Mouse (Mus musculus) heart, embryonic 11.5 days (tissue): ENCODE results near the gene Zdbf2. TPM values are rescaled to one million over a fixed set of nuclear protein-coding genes. Genes with fewer than 3 reads are reported as not detected.

Source experiments
- ATAC-seq: fragments of 200-750 bp; cut with Nextera tagmentation; replicated peaks from 2 replicates; pipeline ENCODE4 v1.8.0; 2017; ENCODE audit warnings: moderate library complexity; ENCODE audit not compliant: insufficient number of reproducible peaks, low FRiP score, low TSS enrichment
- H3K27ac ChIP-seq: fragments of 300-500 bp; sonication (generic); 2 replicates; pipeline ENCODE4 v1.5.1; 2014; ENCODE audit warnings: mild to moderate bottlenecking, low read depth, low read length
- H3K27me3 ChIP-seq: fragments of 300-500 bp; sonication (generic); 2 replicates; pipeline ENCODE4 v1.6.1; 2014; ENCODE audit warnings: mild to moderate bottlenecking, low read length, mixed read lengths; ENCODE audit not compliant: control insufficient read depth, insufficient read depth
- H3K36me3 ChIP-seq: fragments of 300-500 bp; sonication (generic); 2 replicates; pipeline ENCODE4 v1.6.1; 2014; ENCODE audit warnings: mild to moderate bottlenecking, low read length, moderate library complexity, mixed read lengths; ENCODE audit not compliant: control insufficient read depth, insufficient read depth
- H3K4me1 ChIP-seq: fragments of 300-500 bp; sonication (generic); 2 replicates; pipeline ENCODE4 v1.6.1; 2014; ENCODE audit warnings: low read length; ENCODE audit not compliant: control insufficient read depth, insufficient read depth
- H3K4me2 ChIP-seq: fragments of 300-500 bp; sonication (generic); 2 replicates; pipeline ENCODE4 v1.6.1; 2014; ENCODE audit warnings: mild to moderate bottlenecking, moderate library complexity
- H3K4me3 ChIP-seq: fragments of 300-500 bp; sonication (generic); 2 replicates; pipeline ENCODE4 v1.5.1; 2014; ENCODE audit warnings: low read depth, low read length
- H3K9ac ChIP-seq: fragments of 300-500 bp; sonication (generic); 2 replicates; pipeline ENCODE4 v1.6.1; 2014; ENCODE audit warnings: mild to moderate bottlenecking, low read depth, low read length, moderate library complexity
- H3K9me3 ChIP-seq: fragments of 300-500 bp; sonication (generic); replicated peaks from 2 replicates; pipeline ENCODE4 v1.6.1; 2016; ENCODE audit warnings: low read length; ENCODE audit not compliant: control insufficient read depth
- WGBS: fragments of 180-500 bp; shearing (Covaris S2); extraction: QIAGEN DNeasy Blood & Tissue Kit; methylation state at CpG from one replicate; pipeline ENCODE4 v1.1.7; 2014; ENCODE audit not compliant: insufficient replicate concordance; 5-methylcytosine and 5-hydroxymethylcytosine counted together
- polyA plus RNA-seq: library from polyadenylated mRNA; unstranded; fragments of >200 nt; fragmentation: Nextera tagmentation; extraction: Ambion mirVana; gene quantifications from 2 replicates; pipeline ENCODE4 v1.2.1, GENCODE M21; 2014

Gene Zdbf2
- polyA plus RNA-seq, 1 experiment from 2014 or later: 9.8 TPM

DNA sequence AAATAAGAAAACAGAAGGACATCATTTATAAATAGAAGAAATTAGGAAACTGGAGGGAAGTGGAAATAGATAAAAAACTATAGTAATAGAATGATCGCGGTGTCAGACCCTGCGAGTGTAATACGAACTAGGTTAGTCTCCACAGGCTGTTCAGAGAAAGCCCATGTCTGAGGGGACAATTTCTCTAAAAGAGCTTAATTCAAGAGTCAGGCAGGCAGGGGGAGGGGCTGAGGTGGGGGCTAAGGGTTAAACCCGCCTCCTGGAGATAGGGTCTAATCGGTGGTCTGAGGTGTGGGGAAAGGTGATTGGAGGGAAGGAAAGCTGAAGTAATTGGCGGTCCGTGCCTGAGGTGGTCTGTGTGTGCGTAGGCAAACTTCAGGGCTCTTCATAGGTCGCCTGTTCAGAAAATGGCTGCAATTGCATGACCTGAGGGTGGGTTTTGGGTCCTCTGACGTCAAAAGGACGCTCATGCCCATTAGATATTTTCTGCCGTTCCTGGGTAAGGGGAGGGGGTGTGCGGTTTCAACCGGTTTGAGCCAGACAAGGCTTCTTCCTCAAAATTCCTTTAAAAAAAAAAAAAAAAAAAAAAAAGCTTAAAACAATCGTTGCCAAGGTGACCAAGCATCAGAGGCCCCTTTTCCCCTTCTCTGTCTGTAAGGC is 26.1 kb upstream of the Zdbf2 start:
- Histone ChIP-seq H3K36me3 (no peaks in the 10 kb centered on the region), H3K4me1 (no peaks in the 10 kb centered on the region), H3K9me3 (no peaks in the 10 kb centered on the region), H3K4me2 (peak overlapping the region; percentile 60), H3K27ac (no peak overlapping the region), H3K9ac (no peak overlapping the region), H3K27me3 (peaks cover 49% of the 10 kb centered on the region), H3K4me3 (peak overlapping the region; percentile 26)
- peak; percentile 22; the same call in 1 of the 2 replicates for ATAC-seq
- WGBS: 2% methylated on average over 16 of the region's 16 CpGs

- ATAC-seq: no peak
- Histone ChIP-seq H3K27ac (no peak overlapping the region), H3K9ac (peak overlapping the region; percentile 0; the same call in 1 of the 2 replicates), H3K4me1 (no peaks in the 10 kb centered on the region), H3K27me3 (peaks cover 57% of the 10 kb centered on the region), H3K4me2 (peak overlapping the region; percentile 60), H3K36me3 (no peaks in the 10 kb centered on the region), H3K4me3 (peak overlapping the region; percentile 32), H3K9me3 (no peaks in the 10 kb centered on the region)
- under 1% methylated on average over 18 of the region's 18 CpGs for WGBS
Measured at GRCm38 (mm10) chr1:63247831-63248359, 25.2 kb upstream of the Zdbf2 start.

GRCm38 (mm10) chr1:63248360-63248851 is 24.7 kb upstream of the Zdbf2 start:
- WGBS: 2% methylated on average over 44 of the region's 44 CpGs
- Histone ChIP-seq H3K4me3 (peak overlapping the region; percentile 32), H3K27me3 (peaks cover 58% of the 10 kb centered on the region), H3K36me3 (no peaks in the 10 kb centered on the region), H3K27ac (no peak overlapping the region), H3K4me2 (peak overlapping the region; percentile 60), H3K9ac (peak overlapping the region; percentile 0; the same call in 1 of the 2 replicates), H3K4me1 (no peaks in the 10 kb centered on the region), H3K9me3 (no peaks in the 10 kb centered on the region)
- ATAC-seq: no peak

DNA sequence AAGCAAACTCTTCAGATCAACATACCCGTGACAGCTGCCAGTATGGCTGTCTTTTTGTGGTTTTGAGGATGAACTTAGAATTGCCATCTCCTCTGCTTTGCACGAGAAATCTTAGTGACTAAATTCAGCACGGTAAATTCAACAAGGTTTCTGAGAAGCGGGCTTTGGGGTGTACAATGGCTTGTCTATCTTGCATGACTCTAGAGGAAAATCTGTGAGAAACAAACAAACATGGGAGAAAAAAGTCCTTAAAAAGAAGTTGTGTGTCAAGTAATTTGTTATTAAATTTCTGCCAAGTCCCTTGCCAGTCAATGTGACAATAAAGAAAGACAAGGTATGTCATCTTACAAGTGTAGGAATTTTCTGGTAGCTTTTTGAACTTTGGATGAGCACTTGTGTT is 23.8 kb upstream of the Zdbf2 start:
- no peak for ATAC-seq
- H3K27ac ChIP-seq: no peak overlapping the region
- no peak overlapping the region for H3K4me2 ChIP-seq
- no peaks in the 10 kb centered on the region for H3K4me1 ChIP-seq
- no peaks in the 10 kb centered on the region for H3K36me3 ChIP-seq
- H3K9ac ChIP-seq: no peak overlapping the region
- peaks cover 62% of the 10 kb centered on the region for H3K27me3 ChIP-seq
- no peaks in the 10 kb centered on the region for H3K9me3 ChIP-seq
- no peak overlapping the region for H3K4me3 ChIP-seq
- 45% methylated on average over 4 of the region's 4 CpGs for WGBS

DNA sequence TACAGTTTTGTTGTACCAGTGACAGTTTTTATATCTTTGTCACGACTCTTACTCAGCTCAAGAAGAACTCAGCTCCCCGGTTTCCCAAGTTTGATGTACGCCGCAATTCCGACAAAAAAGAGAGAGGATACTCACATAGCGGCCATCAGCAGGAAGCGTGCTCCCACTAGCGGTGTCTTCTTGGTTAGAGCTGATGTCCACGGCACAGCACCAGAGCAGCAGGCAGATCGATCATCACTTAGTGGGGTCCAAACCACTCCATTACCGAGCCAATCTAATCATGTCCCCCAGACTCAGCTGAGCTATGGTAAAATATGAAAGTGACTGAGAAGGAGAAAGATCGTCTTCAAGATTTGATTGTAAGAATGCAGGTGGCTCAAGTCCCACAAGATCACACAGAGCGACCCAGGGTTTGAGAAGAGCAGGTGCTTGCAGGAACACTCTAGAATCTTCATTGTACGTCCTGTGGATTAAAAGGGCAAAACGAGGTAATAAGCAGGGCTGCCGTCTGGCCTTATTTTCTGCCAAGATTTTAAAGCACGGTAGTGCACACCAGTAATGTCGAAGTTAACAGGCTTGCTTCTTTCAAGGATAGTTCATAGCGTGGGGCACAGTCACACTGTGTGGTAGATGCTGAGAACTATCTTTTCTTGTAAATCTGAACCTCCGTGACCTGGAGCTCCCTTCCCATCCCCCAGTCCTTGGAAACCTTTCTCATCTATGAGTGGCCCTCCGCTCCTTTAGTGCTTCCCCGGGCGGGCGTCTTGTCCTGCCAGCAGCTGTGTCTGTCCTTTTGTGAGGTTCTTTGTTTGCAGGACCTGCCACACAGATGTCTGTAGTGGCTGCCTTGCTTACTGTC is 20.5 kb upstream of the Zdbf2 start:
- H3K4me2 ChIP-seq: no peak overlapping the region
- H3K4me3 ChIP-seq: no peak overlapping the region
- WGBS: 37% methylated on average over 24 of the region's 24 CpGs
- H3K27ac ChIP-seq: no peak overlapping the region
- H3K9ac ChIP-seq: no peak overlapping the region
- peaks cover 74% of the 10 kb centered on the region for H3K27me3 ChIP-seq
- H3K4me1 ChIP-seq: no peaks in the 10 kb centered on the region
- no peaks in the 10 kb centered on the region for H3K9me3 ChIP-seq
- no peak for ATAC-seq
- H3K36me3 ChIP-seq: no peaks in the 10 kb centered on the region

GRCm38 (mm10) chr1:63253291-63253690 is 19.8 kb upstream of the Zdbf2 start:
- no peaks in the 10 kb centered on the region for H3K36me3 ChIP-seq
- H3K9ac ChIP-seq: no peak overlapping the region
- no peak overlapping the region for H3K4me3 ChIP-seq
- H3K27ac ChIP-seq: no peak overlapping the region
- WGBS: 35% methylated on average over 5 of the region's 5 CpGs
- H3K4me2 ChIP-seq: no peak overlapping the region
- H3K9me3 ChIP-seq: no peaks in the 10 kb centered on the region
- no peaks in the 10 kb centered on the region for H3K4me1 ChIP-seq
- no peak for ATAC-seq
- peaks cover 73% of the 10 kb centered on the region for H3K27me3 ChIP-seq

- no peak overlapping the region for H3K4me2 ChIP-seq
- H3K4me1 ChIP-seq: no peaks in the 10 kb centered on the region
- H3K4me3 ChIP-seq: no peak overlapping the region
- no peaks in the 10 kb centered on the region for H3K36me3 ChIP-seq
- 28% methylated on average over 4 of the region's 4 CpGs for WGBS
- H3K9ac ChIP-seq: no peak overlapping the region
- H3K27ac ChIP-seq: no peak overlapping the region
- H3K27me3 ChIP-seq: peaks cover 73% of the 10 kb centered on the region
- H3K9me3 ChIP-seq: no peaks in the 10 kb centered on the region
- no peak for ATAC-seq
Measured at GRCm38 (mm10) chr1:63255101-63255500, 18.0 kb upstream of the Zdbf2 start.

GRCm38 (mm10) chr1:63256083-63256482 is 17.0 kb upstream of the Zdbf2 start:
- ATAC-seq: no peak
- WGBS: 29% methylated on average over 5 of the region's 5 CpGs
- H3K27me3 ChIP-seq: peaks cover 74% of the 10 kb centered on the region
- H3K9ac ChIP-seq: no peak overlapping the region
- no peak overlapping the region for H3K4me3 ChIP-seq
- H3K9me3 ChIP-seq: no peaks in the 10 kb centered on the region
- no peaks in the 10 kb centered on the region for H3K4me1 ChIP-seq
- no peak overlapping the region for H3K4me2 ChIP-seq
- no peaks in the 10 kb centered on the region for H3K36me3 ChIP-seq
- H3K27ac ChIP-seq: no peak overlapping the region
